Mouse (Mus musculus): ENCODE measurements at regions not wholly inside any gene's neighbourhood (a gene's known extent, or its start where the extent isn't known, plus 50 kb on each side); places are given as distances from the start of the nearest gene placed in this dataset.
A peak's percentile ranks its signal among the peaks of the same experiment; 100 is the strongest.

DNA sequence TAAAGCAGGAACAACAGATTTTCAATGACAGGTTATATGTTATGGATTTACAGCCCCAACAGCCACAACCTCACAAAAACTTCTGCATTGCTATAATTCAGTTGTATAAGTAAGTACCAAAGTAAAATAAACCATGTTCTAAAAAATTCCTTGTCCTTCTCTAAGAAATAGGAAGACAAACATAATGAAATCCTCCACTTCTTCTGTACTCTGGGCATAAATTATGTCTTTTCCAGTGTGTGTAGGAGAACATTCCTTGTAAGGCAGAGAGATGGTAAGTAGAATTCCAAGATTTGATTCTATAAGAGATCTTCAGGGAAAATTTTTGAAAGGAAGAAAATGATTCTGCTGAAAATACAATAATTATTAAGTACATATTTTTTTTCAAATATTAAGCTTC is 209.4 kb upstream of the Zc3h12c start:
- no peak for DNase-seq

GRCm38 (mm10) chr9:52376914-52377313 is 208.5 kb upstream of the Zc3h12c start:
- no peak for DNase-seq

DNA sequence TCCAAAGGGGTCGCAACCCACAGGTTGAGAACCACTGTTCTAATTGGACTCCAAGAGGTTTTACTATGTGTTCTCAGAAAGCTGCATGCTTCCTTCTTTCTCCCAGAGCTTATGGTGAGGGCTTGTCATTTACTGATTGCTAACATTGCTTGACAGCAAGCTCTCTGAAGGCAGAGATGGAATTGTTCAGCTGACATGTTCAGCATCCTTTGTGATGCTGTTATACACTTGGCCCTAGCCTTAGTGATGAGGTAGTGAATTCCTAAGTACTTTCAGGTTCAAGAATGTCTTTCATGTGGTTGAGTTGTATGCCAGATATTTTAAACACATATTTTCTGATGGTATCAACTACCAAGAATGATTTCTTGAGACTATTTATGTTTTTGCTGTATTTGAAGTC is 202.9 kb upstream of the Zc3h12c start:
- DNase-seq, result no peak

GRCm38 (mm10) chr9:52368911-52369310 is 200.5 kb upstream of the Zc3h12c start:
- peak; percentile 6 to 7 for DNase-seq

GRCm38 (mm10) chr9:52368080-52368479 is 199.7 kb upstream of the Zc3h12c start:
- DNase-seq, result no peak

DNA sequence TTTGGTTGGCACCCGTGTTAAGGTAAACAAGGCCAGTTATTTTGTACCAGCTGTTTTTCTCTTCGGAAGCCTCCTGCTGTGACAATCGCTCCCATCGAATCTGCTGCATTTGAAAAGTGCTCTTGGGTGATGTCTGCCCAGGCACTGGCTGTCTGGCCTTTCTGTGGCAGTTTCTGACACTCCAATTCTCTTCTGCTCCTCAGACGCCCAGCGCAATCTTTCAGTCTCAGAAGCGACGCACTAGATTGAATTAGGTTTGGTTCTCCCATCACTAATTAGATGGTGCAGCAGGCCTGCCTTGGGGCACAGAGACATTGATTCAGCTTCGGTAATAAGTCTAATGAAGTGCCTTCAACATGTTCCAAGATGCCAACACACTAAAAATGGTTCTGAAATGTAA is 197.7 kb upstream of the Zc3h12c start:
- DNase-seq, result no peak

DNA sequence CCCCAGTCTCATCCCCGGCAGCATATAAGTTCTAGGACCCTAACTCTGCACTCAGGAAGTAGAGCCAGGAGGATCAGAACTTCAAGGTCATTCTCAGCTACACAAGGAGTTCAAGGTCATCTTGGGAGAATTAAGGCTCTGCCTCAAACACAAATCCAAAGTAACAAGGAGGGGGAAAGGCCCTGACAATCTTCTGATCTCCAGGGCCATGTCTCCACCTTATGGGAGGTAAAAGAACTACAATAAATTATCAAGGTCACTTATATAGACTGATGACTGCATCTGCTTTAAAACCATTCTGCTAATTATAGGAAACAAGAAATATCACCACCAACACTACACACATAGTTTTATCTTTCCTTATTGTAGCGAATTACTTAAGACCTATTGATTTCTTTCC is 193.2 kb upstream of the Zc3h12c start:
- no peak for DNase-seq

DNA sequence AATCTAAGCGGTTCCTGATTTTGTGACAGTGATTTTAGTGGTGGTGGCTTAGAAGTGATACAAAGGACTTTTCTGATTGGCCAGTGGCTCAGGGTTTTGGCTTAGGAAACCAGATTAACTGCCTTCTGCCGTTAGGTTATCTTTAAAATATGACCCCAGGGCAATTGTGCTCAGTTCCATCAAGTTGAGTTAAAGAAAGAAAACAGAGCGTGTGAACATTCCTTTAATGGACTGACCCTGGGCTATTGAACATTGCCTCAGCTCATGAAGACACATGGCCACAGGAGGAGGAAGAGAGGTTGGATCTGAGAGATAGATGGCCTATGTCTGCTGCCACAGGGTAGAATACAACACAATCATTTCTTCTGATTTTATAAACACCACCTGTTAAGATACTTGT is 191.0 kb upstream of the Zc3h12c start:
- no peak for DNase-seq

DNA sequence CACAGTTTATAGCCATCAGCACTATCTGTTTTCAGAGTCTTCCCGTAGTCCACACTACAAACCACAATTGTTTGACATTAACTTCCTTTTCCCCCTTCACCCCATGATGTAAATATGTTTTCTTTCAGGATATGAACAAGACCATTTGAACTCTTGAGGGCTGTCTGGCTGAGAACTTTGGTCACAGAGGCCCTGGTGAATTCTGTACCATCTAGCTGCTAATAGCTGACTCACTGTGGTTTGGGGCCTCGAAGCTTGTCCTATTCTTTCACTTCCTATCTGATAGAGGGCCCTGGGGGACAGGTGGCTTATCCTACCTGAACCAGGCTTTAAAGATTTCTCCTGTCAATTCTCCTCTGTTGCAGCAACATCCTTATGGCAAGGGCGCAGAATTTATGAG is 188.2 kb upstream of the Zc3h12c start:
- no peak for DNase-seq

DNA sequence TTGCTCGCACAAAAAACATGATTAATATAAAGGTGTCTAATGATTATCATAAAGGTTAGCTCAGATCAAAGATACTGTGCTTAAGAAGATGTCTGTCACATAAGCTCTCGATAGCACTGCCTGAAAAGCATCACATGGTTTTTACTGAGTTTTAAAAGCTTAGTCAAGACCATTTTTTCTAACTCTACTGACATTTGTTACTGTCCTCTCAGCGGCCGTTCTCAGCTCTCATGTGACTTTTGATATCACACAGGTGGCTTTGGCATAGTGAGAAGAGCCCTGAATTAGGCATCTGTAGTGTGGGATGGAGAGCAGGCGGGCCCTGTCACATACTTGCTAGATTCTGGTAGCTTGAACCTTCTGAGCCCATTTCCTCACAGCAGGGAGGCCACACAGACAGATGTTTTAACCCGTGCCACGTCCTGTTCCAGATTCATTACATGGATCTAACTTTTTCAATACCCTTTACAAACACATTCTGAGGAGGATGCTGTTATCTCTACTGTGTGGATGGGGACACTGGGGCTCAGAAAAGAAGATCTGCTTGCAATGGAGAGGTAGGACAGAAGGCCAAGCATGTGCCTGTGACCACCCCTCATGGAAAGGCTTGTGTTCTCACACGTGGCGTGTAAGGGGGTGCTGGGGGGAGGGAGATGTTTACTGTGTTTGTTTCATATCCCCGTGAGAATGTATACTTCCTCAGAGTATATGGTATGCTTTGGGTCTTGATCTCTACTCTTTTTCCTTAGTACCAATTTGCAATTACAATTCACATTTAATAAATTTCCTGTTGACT is 187.0 kb upstream of the Zc3h12c start:
- no peak for DNase-seq

GRCm38 (mm10) chr9:52348536-52349527 is 180.5 kb upstream of the Zc3h12c start:
- no peak for DNase-seq

- no peak for DNase-seq
Measured at GRCm38 (mm10) chr9:52344177-52344877, 176.0 kb upstream of the Zc3h12c start.

DNA sequence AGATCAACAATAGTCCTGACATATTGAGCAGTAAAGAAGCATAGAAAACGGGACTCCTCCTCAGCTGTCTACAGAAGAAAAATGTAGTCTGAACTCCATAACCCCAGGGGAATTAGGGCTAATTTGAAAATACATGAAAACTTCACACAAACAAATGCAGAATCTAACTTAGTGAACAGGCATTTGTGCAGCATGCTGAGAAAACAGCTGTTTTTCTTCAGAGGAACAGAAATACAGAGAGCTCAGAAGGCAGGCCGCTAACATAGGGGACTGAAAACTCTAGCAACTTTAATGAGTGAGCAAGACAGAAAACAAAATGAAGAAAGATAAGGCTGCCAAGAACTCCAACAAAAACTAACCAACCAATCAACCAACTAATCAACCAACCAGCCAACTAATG is 172.7 kb upstream of the Zc3h12c start:
- DNase-seq, result no peak

DNA sequence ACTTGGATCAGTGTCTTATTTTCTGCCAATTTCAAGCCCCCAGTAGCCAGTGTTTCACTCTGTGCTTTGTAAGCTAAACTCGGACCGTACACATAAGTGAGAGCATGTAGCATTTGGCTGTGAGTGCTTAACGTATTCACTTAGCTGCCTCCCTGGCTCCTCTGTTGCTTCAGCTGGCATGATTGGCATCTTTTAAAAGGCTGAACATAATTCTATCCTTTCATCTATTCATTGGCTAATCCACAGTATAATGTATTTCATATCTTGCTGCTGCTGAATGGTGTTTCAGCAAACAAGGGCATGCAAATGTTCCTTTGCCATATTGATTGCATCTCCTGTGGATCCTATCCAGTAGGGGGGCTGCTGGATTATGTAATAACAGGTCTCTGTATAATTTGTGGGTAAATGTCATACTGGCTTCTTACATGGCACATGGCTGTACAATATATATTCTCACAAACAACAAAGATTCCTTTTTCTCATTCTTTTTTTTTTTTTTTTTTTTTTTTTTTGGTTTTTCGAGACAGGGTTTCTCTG is 169.5 kb upstream of the Zc3h12c start:
- no peak for DNase-seq

DNA sequence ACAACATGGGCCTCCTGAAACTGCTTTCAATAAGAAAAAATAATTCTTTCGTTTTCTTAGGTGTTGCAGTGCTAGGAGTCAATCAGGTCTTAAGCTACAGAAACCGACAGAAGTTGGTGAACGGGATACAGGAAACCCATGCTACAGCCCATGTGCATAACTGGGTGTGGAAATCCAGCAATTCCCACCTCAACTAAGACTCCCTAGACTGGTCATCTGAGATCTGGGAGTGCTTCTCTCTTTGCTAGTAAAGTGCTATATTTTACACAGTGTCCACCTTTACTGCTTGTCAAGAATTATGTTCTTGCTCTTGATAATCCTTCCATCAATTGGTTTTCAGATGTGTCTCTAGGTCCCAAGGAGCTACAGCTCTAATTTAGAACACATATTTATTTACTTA is 166.4 kb upstream of the Zc3h12c start:
- DNase-seq, result no peak

GRCm38 (mm10) chr9:52333884-52334283 is 165.5 kb upstream of the Zc3h12c start:
- DNase-seq, result no peak

DNA sequence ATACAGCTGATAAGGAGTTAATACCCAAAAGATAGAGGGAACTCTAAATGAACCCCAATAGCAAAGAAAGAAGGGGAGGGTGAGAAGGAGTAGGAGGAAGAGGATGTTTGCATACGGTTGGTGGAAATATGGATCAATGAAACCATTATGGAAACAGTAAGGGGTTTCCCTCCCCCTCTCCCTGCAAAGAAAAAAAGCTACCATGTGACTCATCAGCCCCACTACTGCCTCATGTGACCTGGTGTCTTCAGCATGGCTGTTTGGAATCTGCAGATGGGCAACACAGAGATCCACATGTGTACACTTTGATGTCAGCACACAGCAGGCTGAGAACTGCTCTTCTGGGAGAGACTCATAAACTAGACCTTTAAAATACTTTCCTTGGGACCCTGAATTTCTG is 163.4 kb upstream of the Zc3h12c start:
- DNase-seq, result no peak

GRCm38 (mm10) chr9:52330652-52331051 is 162.3 kb upstream of the Zc3h12c start:
- no peak for DNase-seq

- DNase-seq, result no peak
Measured at GRCm38 (mm10) chr9:52324347-52324746, 156.0 kb upstream of the Zc3h12c start.

DNA sequence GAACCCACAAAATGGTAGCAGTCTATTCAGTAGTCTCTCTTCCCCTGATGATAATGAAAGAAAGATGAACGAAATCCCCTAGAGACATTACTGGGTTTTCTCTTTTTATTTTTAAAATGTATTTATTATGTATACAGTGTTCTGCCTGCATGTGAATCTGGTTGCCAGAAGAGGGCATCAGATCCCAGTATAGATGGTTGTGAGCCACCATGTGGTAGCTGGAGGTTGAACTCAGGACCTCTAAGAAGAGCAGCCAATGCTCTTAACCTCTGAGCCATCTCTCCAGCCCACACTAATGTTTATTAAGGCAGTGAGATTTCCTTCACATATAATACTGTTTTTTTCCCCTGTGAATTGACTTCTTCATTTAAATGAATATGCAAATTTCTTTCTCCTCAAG is 155.4 kb upstream of the Zc3h12c start:
- DNase-seq, result no peak

GRCm38 (mm10) chr9:52323226-52323625 is 154.9 kb upstream of the Zc3h12c start:
- no peak for DNase-seq

- DNase-seq, result no peak
Measured at GRCm38 (mm10) chr9:52301521-52301920, 133.1 kb upstream of the Zc3h12c start.

- DNase-seq, result peak in 1 of 2 experiments; percentile 22
Measured at GRCm38 (mm10) chr9:52298329-52298728, 130.0 kb upstream of the Zc3h12c start.
